Mouse (Mus musculus) erythroblast, embryonic 14.5 days (primary cell): Measurements from ENCODE around the gene Bpifb5.

Experiments
- GATA1 ChIP-seq: IDR thresholded peaks from 2 replicates; pipeline ENCODE4 v1.6.1; 2012; ENCODE audit warnings: low read length, inconsistent platforms, mixed read lengths
- TAL1 ChIP-seq: IDR thresholded peaks from 3 replicates; pipeline ENCODE4 v1.6.1; 2012; ENCODE audit warnings: low read length, inconsistent platforms, mixed read lengths

DNA sequence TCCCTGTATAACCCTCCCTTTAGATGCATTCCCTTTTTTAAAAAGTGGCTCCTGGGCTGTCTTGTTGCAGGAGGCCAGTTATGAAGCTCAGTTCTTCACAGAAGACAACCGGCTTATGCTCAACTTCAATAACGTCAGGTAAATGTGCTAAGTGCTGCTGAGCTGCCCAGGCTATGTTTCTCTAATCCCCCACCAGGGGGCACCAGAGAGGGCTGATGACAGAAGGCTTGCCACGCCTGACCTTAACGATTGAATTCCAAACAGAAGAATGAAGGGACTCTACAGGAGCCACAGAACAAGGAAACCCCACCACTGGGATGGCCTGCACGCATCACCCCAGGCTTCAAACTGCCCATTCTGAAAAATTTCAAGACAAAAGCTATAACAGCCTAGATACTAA lies 8.4 kb upstream of the Bpifb5 start:
- no peak for TF ChIP-seq GATA1
- TF ChIP-seq TAL1, result no peak
